Comparison of ENCODE assay signal across 8 mouse cellular contexts in genomic region chr9:78533296-78533935, GRCm38 (mm10). TPM values are rescaled to one million over a fixed set of nuclear protein-coding genes. Genes with fewer than 3 reads are reported as not detected.
DNase-seq lines count a peak whose midpoint lies in the region; ATAC-seq and TF ChIP-seq lines count a peak whose summit lies in the region.

No protein-coding gene starts in this region.

- H3K4me2 ChIP-seq in forebrain, embryonic 12.5 days = no peak overlapping the region
- no peak overlapping the region for H3K4me2 ChIP-seq in midbrain, embryonic 14.5 days (ENCODE audit: low read length)

- peak; percentile 15; the same call in 1 of the 2 replicates for TF ChIP-seq POLR2A in bone marrow, adult 2 months (IDR thresholded peaks at IDR 0.05; ENCODE audit: borderline replicate concordance, control insufficient read depth, low read depth, low read length)
- TF ChIP-seq POLR2A in liver, adult 2 months (IDR thresholded peaks at IDR 0.05; ENCODE audit: extremely low read depth, insufficient read depth, low read length) = peak; percentile 45; the same call in 1 of the 2 replicates

- no peak for TF ChIP-seq CTCF in bone marrow, adult 2 months (IDR thresholded peaks at IDR 0.05; ENCODE audit: control insufficient read depth, insufficient read depth, low read length)
- no peak for TF ChIP-seq CTCF in liver, adult 2 months (IDR thresholded peaks at IDR 0.05; ENCODE audit: low read depth, low read length)

- H3K27me3 ChIP-seq in liver, adult 2 months (ENCODE audit: control insufficient read depth, insufficient read depth, low read length) = no peaks in the 10 kb centered on the region
- H3K27me3 ChIP-seq in forebrain, embryonic 12.5 days = no peaks in the 10 kb centered on the region
- H3K27me3 ChIP-seq in midbrain, embryonic 14.5 days (ENCODE audit: control insufficient read depth, insufficient read depth, low read length) = no peaks in the 10 kb centered on the region

- peak overlapping the region; percentile 87 for H3K27ac ChIP-seq in bone marrow, adult 2 months (ENCODE audit: control insufficient read depth, insufficient read depth, low read depth, low read length, poor library complexity)
- peak overlapping the region; percentile 98 for H3K27ac ChIP-seq in liver, adult 2 months (replicated peaks; ENCODE audit: insufficient read depth, low read depth, low read length)
- H3K27ac ChIP-seq in forebrain, embryonic 12.5 days = no peak overlapping the region
- H3K27ac ChIP-seq in midbrain, embryonic 14.5 days (replicated peaks; ENCODE audit: low read depth, low read length) = no peak overlapping the region

- peak; percentile 68 to 71 for DNase-seq in B cell, adult 2 months
- DNase-seq in liver, adult 2 months (ENCODE audit: extremely low read depth, low read depth, low spot score) = peak; percentile 91
- DNase-seq in naive thymus-derived CD4-positive, alpha-beta T cell, adult 2 months (ENCODE audit: low read depth) = peak; percentile 68
- DNase-seq in ovary, postnatal 14 days (ENCODE audit: low spot score) = no peak
- no peak for DNase-seq in midbrain, embryonic 14.5 days
- DNase-seq in right cerebral cortex, postnatal 4 days = no peak

- WGBS in bone marrow, adult 2 months = 21% methylated on average over 18 of the region's 18 CpGs
- WGBS in liver, adult 2 months = 32% methylated on average over 18 of the region's 18 CpGs
- WGBS in forebrain, embryonic 12.5 days = 88% methylated on average over 18 of the region's 18 CpGs
- WGBS in midbrain, embryonic 14.5 days = 89% methylated on average over 18 of the region's 18 CpGs

- H3K9me3 ChIP-seq in forebrain, embryonic 12.5 days = no peaks in the 10 kb centered on the region
- no peaks in the 10 kb centered on the region for H3K9me3 ChIP-seq in midbrain, embryonic 14.5 days (ENCODE audit: control insufficient read depth, low read length)

- no peaks in the 10 kb centered on the region for H3K79me2 ChIP-seq in liver, adult 2 months (ENCODE audit: control insufficient read depth, insufficient read depth, low read length)

- no peak for ATAC-seq in forebrain, embryonic 12.5 days (ENCODE audit: low FRiP score)
- ATAC-seq in midbrain, embryonic 14.5 days (ENCODE audit: low FRiP score, low TSS enrichment) = no peak

- H3K4me3 ChIP-seq in bone marrow, adult 2 months (replicated peaks; ENCODE audit: control insufficient read depth, low read depth, low read length) = peak overlapping the region; percentile 15
- no peak overlapping the region for H3K4me3 ChIP-seq in liver, adult 2 months (ENCODE audit: insufficient read depth, low read depth, low read length)
- H3K4me3 ChIP-seq in forebrain, embryonic 12.5 days (replicated peaks) = no peak overlapping the region
- no peak overlapping the region for H3K4me3 ChIP-seq in midbrain, embryonic 14.5 days (replicated peaks; ENCODE audit: low read depth, low read length)

- peaks cover 1% of the 10 kb centered on the region for H3K4me1 ChIP-seq in bone marrow, adult 2 months (ENCODE audit: control insufficient read depth, insufficient read depth, low read length)
- peaks cover 18% of the 10 kb centered on the region; the same call in 1 of the 2 replicates for H3K4me1 ChIP-seq in liver, adult 2 months (ENCODE audit: control insufficient read depth, insufficient read depth, low read length)
- peaks cover under 1% of the 10 kb centered on the region; the same call in 1 of the 2 replicates for H3K4me1 ChIP-seq in forebrain, embryonic 12.5 days
- H3K4me1 ChIP-seq in midbrain, embryonic 14.5 days (ENCODE audit: control insufficient read depth, insufficient read depth, low read length) = no peaks in the 10 kb centered on the region

- H3K9ac ChIP-seq in liver, adult 2 months (ENCODE audit: low read depth, low read length) = peak overlapping the region; percentile 60
- no peak overlapping the region for H3K9ac ChIP-seq in forebrain, embryonic 12.5 days
- no peak overlapping the region for H3K9ac ChIP-seq in midbrain, embryonic 14.5 days (replicated peaks; ENCODE audit: low read length)

- H3K36me3 ChIP-seq in liver, adult 2 months (ENCODE audit: control insufficient read depth, insufficient read depth, low read length) = peaks cover 2% of the 10 kb centered on the region; the same call in 1 of the 2 replicates
- H3K36me3 ChIP-seq in forebrain, embryonic 12.5 days (replicated peaks) = no peaks in the 10 kb centered on the region
- peaks cover 6% of the 10 kb centered on the region; the same call in 1 of the 2 replicates for H3K36me3 ChIP-seq in midbrain, embryonic 14.5 days (ENCODE audit: control insufficient read depth, insufficient read depth, low read length)

RNA-seq across cellular contexts. Expression of gene Eef1a1, which starts 44.5 kb away (rescaled TPM):
- polyA plus RNA-seq in bone marrow, adult 2 months (2011; ENCODE audit: insufficient read depth, insufficient read length, low replicate concordance, missing spikeins) = 2,479 and 3,710 TPM in 2 replicates
- total RNA-seq in liver, adult 2 months (2014; rRNA removed) = 7,986 and 8,406 TPM in 2 replicates
- 2,468 and 2,707 TPM in 2 replicates for polyA plus RNA-seq in liver, adult 2 months (2012; rRNA removed)
- polyA plus RNA-seq in forebrain, embryonic 12.5 days (2016; fragmentation: Nextera tagmentation; extraction: Ambion mirVana) = 3,508 and 3,592 TPM in 2 replicates
- 3,788 and 4,401 TPM in 2 replicates for polyA plus RNA-seq in midbrain, embryonic 14.5 days (2014; fragmentation: Nextera tagmentation; extraction: Ambion mirVana)

RNA-seq across cellular contexts. Expression of gene Slc17a5, which starts 54.4 kb away (rescaled TPM):
- polyA plus RNA-seq in bone marrow, adult 2 months (2011; ENCODE audit: insufficient read depth, insufficient read length, low replicate concordance, missing spikeins) = 0.83 and 2.3 TPM in 2 replicates
- 16.4 and 17.0 TPM in 2 replicates for total RNA-seq in liver, adult 2 months (2014; rRNA removed)
- polyA plus RNA-seq in liver, adult 2 months (2012; rRNA removed) = 10.9 and 12.1 TPM in 2 replicates
- polyA plus RNA-seq in forebrain, embryonic 12.5 days (2016; fragmentation: Nextera tagmentation; extraction: Ambion mirVana) = 13.5 and 13.7 TPM in 2 replicates
- 13.7 and 16.9 TPM in 2 replicates for polyA plus RNA-seq in midbrain, embryonic 14.5 days (2014; fragmentation: Nextera tagmentation; extraction: Ambion mirVana)

Comparison
In these comparisons a context has a peak if more than half of its experiments do, and no peak if none do; other contexts are left out.
1. DNase-seq: peak in B cell, adult 2 months (2 of 2), liver, adult 2 months (single experiment) and naive thymus-derived CD4-positive, alpha-beta T cell, adult 2 months (single experiment); none in ovary, postnatal 14 days (single experiment), midbrain, embryonic 14.5 days (single experiment) and right cerebral cortex, postnatal 4 days (single experiment).
2. H3K27ac ChIP-seq: peak in bone marrow, adult 2 months (single experiment) and liver, adult 2 months (single experiment); none in forebrain, embryonic 12.5 days (single experiment) and midbrain, embryonic 14.5 days (single experiment).